Mouse (Mus musculus) liver, embryonic 14.5 days (tissue): Measurements from ENCODE around the gene Tsga10ip.

Experiments
- CTCF ChIP-seq: IDR thresholded peaks from 2 replicates; pipeline ENCODE4 v1.5.1; 2016; ENCODE audit warnings: antibody characterized with exemption, low read depth, control low read depth
- EP300 ChIP-seq: IDR thresholded peaks from 2 replicates; pipeline ENCODE4 v1.6.1; 2016; ENCODE audit warnings: antibody characterized with exemption, low read depth

- TF ChIP-seq CTCF (no peak), EP300 (no peak; the same call in 1 of the 2 replicates)
These were observed 12.7 kb downstream of the Tsga10ip start for GRCm38 (mm10) chr19:5389647-5390046.
